Mouse (Mus musculus): ENCODE measurements around the gene G6pc2. TPM values are rescaled to one million over a fixed set of nuclear protein-coding genes. Genes with fewer than 3 reads are reported as not detected.

Gene G6pc2
- total and polyA plus RNA-seq, 3 experiments, result not detected

GRCm38 (mm10) chr2:69187990-69188389, 22.9 kb upstream of the G6pc2 start:
- peaks cover 0 to 2% of the 10 kb centered on the region in 2 experiments; a peak in 3 of 4 replicates for H3K4me1 ChIP-seq (ENCODE audit: control insufficient read depth in 1 of 2, insufficient read depth in 2 of 2, low read length in 2 of 2)
- TF ChIP-seq GABPA (IDR thresholded peaks at IDR 0.05; ENCODE audit: low read depth, low read length) (no peak), E2F4 (IDR thresholded peaks at IDR 0.05; ENCODE audit: borderline replicate concordance, low read depth, low read length) (no peak), GATA1 (IDR thresholded peaks at IDR 0.05; ENCODE audit: low read depth, low read length) (no peak), POLR2AphosphoS5 (IDR thresholded peaks at IDR 0.05; ENCODE audit: borderline replicate concordance, low read depth, low read length) (no peak), MAX (IDR thresholded peaks at IDR 0.05; ENCODE audit: low read length) (no peak), TAL1 (IDR thresholded peaks at IDR 0.05; ENCODE audit: low read length) (no peak), UBTF (IDR thresholded peaks at IDR 0.05; ENCODE audit: borderline replicate concordance, insufficient read depth, low read depth, low read length) (no peak), ETS1 (IDR thresholded peaks at IDR 0.05; ENCODE audit: low read depth, low read length) (no peak), USF1 (IDR thresholded peaks at IDR 0.05; ENCODE audit: low read depth, low read length) (no peak), CHD1 (IDR thresholded peaks at IDR 0.05; ENCODE audit: low read depth, low read length) (no peak), ZNF384 (IDR thresholded peaks at IDR 0.05; ENCODE audit: low read depth, low read length) (no peak), POLR2AphosphoS2 (IDR thresholded peaks at IDR 0.05; ENCODE audit: low read length) (no peak), RAD21 (IDR thresholded peaks at IDR 0.05; ENCODE audit: low read depth, low read length) (no peak), HCFC1 (IDR thresholded peaks at IDR 0.05; ENCODE audit: low read depth, low read length) (no peak), KAT2A (conservative IDR thresholded peaks at IDR 0.05; ENCODE audit: low read depth, low read length) (no peak), SIN3A (IDR thresholded peaks at IDR 0.05; ENCODE audit: low read length) (no peak), NRF1 (IDR thresholded peaks at IDR 0.05; ENCODE audit: insufficient read depth, low read depth, low read length, poor library complexity, severe bottlenecking) (no peak)
- no peak for DNase-seq (ENCODE audit: low read depth, low spot score)
- no peaks in the 10 kb centered on the region for H3K79me2 ChIP-seq (ENCODE audit: control insufficient read depth, insufficient read depth, low read length, poor library complexity)
- no peak overlapping the region for H3K4me3 ChIP-seq (ENCODE audit: control insufficient read depth in 1 of 2, insufficient read depth in 1 of 2, low read depth in 2 of 2, low read length in 2 of 2)
- H3K9me3 ChIP-seq (replicated peaks; ENCODE audit: insufficient read depth, low read length), result no peaks in the 10 kb centered on the region
- no peak overlapping the region for H3K9ac ChIP-seq (ENCODE audit: control insufficient read depth, low read depth, low read length, poor library complexity, severe bottlenecking)
- H3K27ac ChIP-seq (ENCODE audit: control insufficient read depth, low read depth, low read length), result no peak overlapping the region
- H3K27me3 ChIP-seq (ENCODE audit: control insufficient read depth in 1 of 2, insufficient read depth in 2 of 2, low read length in 2 of 2), result no peaks in the 10 kb centered on the region
- H3K36me3 ChIP-seq (ENCODE audit: control insufficient read depth in 1 of 2, insufficient read depth in 2 of 2, low read length in 2 of 2), result peaks cover 0 to 3% of the 10 kb centered on the region in 2 experiments; a peak in 1 of 4 replicates

GRCm38 (mm10) chr2:69188732-69189131, 22.1 kb upstream of the G6pc2 start:
- H3K27me3 ChIP-seq (ENCODE audit: control insufficient read depth in 1 of 2, insufficient read depth in 2 of 2, low read length in 2 of 2), result no peaks in the 10 kb centered on the region
- no peaks in the 10 kb centered on the region for H3K9me3 ChIP-seq (replicated peaks; ENCODE audit: insufficient read depth, low read length)
- TF ChIP-seq GATA1 (IDR thresholded peaks at IDR 0.05; ENCODE audit: low read depth, low read length), result no peak
- TF ChIP-seq TCF12 (IDR thresholded peaks at IDR 0.05; ENCODE audit: low read depth, low read length), result no peak
- no peak for TF ChIP-seq KAT2A (conservative IDR thresholded peaks at IDR 0.05; ENCODE audit: low read depth, low read length)
- no peak for TF ChIP-seq JUND (IDR thresholded peaks at IDR 0.05; ENCODE audit: low read depth, low read length)
- TF ChIP-seq USF2 (IDR thresholded peaks at IDR 0.05; ENCODE audit: borderline replicate concordance in 1 of 2, insufficient read depth in 1 of 2, low read depth in 1 of 2, low read length in 2 of 2), result no peak
- TF ChIP-seq CHD2 (IDR thresholded peaks at IDR 0.05; ENCODE audit: low read length), result no peak
- TF ChIP-seq SIN3A (IDR thresholded peaks at IDR 0.05; ENCODE audit: low read length), result no peak
- no peak for TF ChIP-seq MAX (IDR thresholded peaks at IDR 0.05; ENCODE audit: low read length)
- no peak for TF ChIP-seq CTCF (IDR thresholded peaks at IDR 0.05 in 2 of 3, conservative IDR thresholded peaks at IDR 0.05 in 1 of 3; ENCODE audit: control insufficient read depth in 1 of 3, insufficient read depth in 1 of 3, low read depth in 2 of 3, low read length in 3 of 3, poor library complexity in 1 of 3, severe bottlenecking in 1 of 3)
- no peak for TF ChIP-seq POLR2A (IDR thresholded peaks at IDR 0.05; ENCODE audit: control insufficient read depth in 1 of 2, insufficient read depth in 1 of 2, low read depth in 1 of 2, low read length in 2 of 2, poor library complexity in 1 of 2)
- no peak for TF ChIP-seq USF1 (IDR thresholded peaks at IDR 0.05; ENCODE audit: low read depth, low read length)
- no peak for TF ChIP-seq E2F4 (IDR thresholded peaks at IDR 0.05; ENCODE audit: borderline replicate concordance, low read depth, low read length)
- no peak for TF ChIP-seq UBTF (IDR thresholded peaks at IDR 0.05; ENCODE audit: borderline replicate concordance, insufficient read depth, low read depth, low read length)
- TF ChIP-seq CHD1 (IDR thresholded peaks at IDR 0.05; ENCODE audit: low read depth, low read length), result no peak
- TF ChIP-seq MAZ (IDR thresholded peaks at IDR 0.05; ENCODE audit: low read depth, low read length), result no peak
- H3K4me3 ChIP-seq (ENCODE audit: control insufficient read depth in 1 of 2, insufficient read depth in 1 of 2, low read depth in 2 of 2, low read length in 2 of 2), result no peak overlapping the region
- no peak overlapping the region for H3K9ac ChIP-seq (ENCODE audit: control insufficient read depth, low read depth, low read length, poor library complexity, severe bottlenecking)
- peaks cover 0 to 2% of the 10 kb centered on the region in 2 experiments; a peak in 3 of 4 replicates for H3K4me1 ChIP-seq (ENCODE audit: control insufficient read depth in 1 of 2, insufficient read depth in 2 of 2, low read length in 2 of 2)
- H3K36me3 ChIP-seq (ENCODE audit: control insufficient read depth in 1 of 2, insufficient read depth in 2 of 2, low read length in 2 of 2), result peaks cover 2 to 4% of the 10 kb centered on the region in 2 experiments; a peak in 2 of 4 replicates
- H3K79me2 ChIP-seq (ENCODE audit: control insufficient read depth, insufficient read depth, low read length, poor library complexity), result no peaks in the 10 kb centered on the region
- DNase-seq (ENCODE audit: low read depth, low spot score), result no peak
- H3K27ac ChIP-seq (ENCODE audit: control insufficient read depth, low read depth, low read length), result no peak overlapping the region
